Mouse (Mus musculus) olfactory bulb, adult 2 months (tissue): Measurements from ENCODE around the gene Tpst2.

Experiments used
- CTCF ChIP-seq: fragments of 200-500 bp; IDR thresholded peaks from 2 replicates; pipeline ENCODE4 v1.5.1; 2012; ENCODE audit warnings: low read depth, mild to moderate bottlenecking, low read length, moderate library complexity; ENCODE audit not compliant: insufficient read depth
- POLR2A ChIP-seq: fragments of 200-500 bp; IDR thresholded peaks from 2 replicates; pipeline ENCODE4 v1.6.1; 2012; ENCODE audit warnings: mild to moderate bottlenecking, low read depth, low read length, moderate library complexity; ENCODE audit not compliant: insufficient read depth

- TF ChIP-seq CTCF (no peak), POLR2A (no peak)
These were observed 67.8 kb downstream of the Tpst2 start for GRCm38 (mm10) chr5:112344092-112344960.
